Mouse (Mus musculus) heart, postnatal 0 days (tissue): ENCODE results near the gene Gp6. TPM values are rescaled to one million over a fixed set of nuclear protein-coding genes. Genes with fewer than 3 reads are reported as not detected.
A peak's percentile ranks its signal among the peaks of the same experiment; 100 is the strongest.

Source experiments
- ATAC-seq: fragments of 200-750 bp; cut with Nextera tagmentation; 2 replicates; pipeline ENCODE4 v1.8.0; 2017; ENCODE audit warnings: low read depth, moderate number of reproducible peaks, moderate library complexity; ENCODE audit not compliant: insufficient read depth
- DNase-seq: peaks from one replicate; pipeline ENCODE4 v3.0.0-alpha.2; 2016; ENCODE audit warnings: low spot score
- H3K27ac ChIP-seq: fragments of 300-500 bp; sonication (generic); 2 replicates; pipeline ENCODE4 v1.5.1; 2014; ENCODE audit warnings: low read depth, mild to moderate bottlenecking
- H3K27me3 ChIP-seq: fragments of 300-500 bp; sonication (generic); 2 replicates; pipeline ENCODE4 v1.6.1; 2014; ENCODE audit warnings: low read length, mixed read lengths; ENCODE audit not compliant: control insufficient read depth, insufficient read depth
- H3K36me3 ChIP-seq: fragments of 300-500 bp; sonication (generic); replicated peaks from 2 replicates; pipeline ENCODE4 v1.6.1; 2014; ENCODE audit warnings: low read length, mixed read lengths; ENCODE audit not compliant: control insufficient read depth, insufficient read depth
- H3K4me1 ChIP-seq: fragments of 300-500 bp; sonication (generic); 2 replicates; pipeline ENCODE4 v1.6.1; 2014; ENCODE audit warnings: antibody characterized with exemption; ENCODE audit not compliant: control insufficient read depth, insufficient read depth
- H3K4me2 ChIP-seq: fragments of 300-500 bp; sonication (generic); 2 replicates; pipeline ENCODE4 v1.6.1; 2014; ENCODE audit warnings: low read depth, mild to moderate bottlenecking, low read length, moderate library complexity
- H3K4me3 ChIP-seq: fragments of 300-500 bp; sonication (generic); 2 replicates; pipeline ENCODE4 v1.5.1; 2014; ENCODE audit warnings: low read depth, low read length
- H3K9ac ChIP-seq: fragments of 300-500 bp; sonication (generic); replicated peaks from 2 replicates; pipeline ENCODE4 v1.6.1; 2014; ENCODE audit warnings: low read depth, low read length, mixed read lengths
- H3K9me3 ChIP-seq: fragments of 300-500 bp; sonication (generic); replicated peaks from 2 replicates; pipeline ENCODE4 v1.6.1; 2016; ENCODE audit warnings: low read length; ENCODE audit not compliant: control insufficient read depth
- CTCF ChIP-seq: IDR thresholded peaks from 2 replicates; pipeline ENCODE4 v1.5.1; 2016; ENCODE audit warnings: antibody characterized with exemption, control low read depth, low read depth
- EP300 ChIP-seq: IDR thresholded peaks from 2 replicates; pipeline ENCODE4 v1.6.1; 2016; ENCODE audit warnings: antibody characterized with exemption, low read depth
- WGBS: fragments of 180-500 bp; shearing (Covaris S2); extraction: QIAGEN DNeasy Blood & Tissue Kit; methylation state at CpG from one replicate; pipeline ENCODE4 v1.1.7; 2014; 5-methylcytosine and 5-hydroxymethylcytosine counted together
- polyA plus RNA-seq: library from polyadenylated mRNA; unstranded; fragments of >200 nt; fragmentation: Nextera tagmentation; extraction: Ambion mirVana; gene quantifications from 2 replicates; pipeline ENCODE4 v1.2.1, GENCODE M21; 2015
- total RNA-seq: library from RNA; depleted of rRNA; stranded (reverse); fragments of >200 nt; gene quantifications from 2 replicates; pipeline ENCODE4 v1.2.3, GENCODE M21; 2014; ENCODE audit warnings: low replicate concordance; rRNA removed

The Gp6 gene
- total RNA-seq (0.08 TPM in 1 of 2 replicates, not detected in the other), polyA plus RNA-seq (0.08 TPM in 1 of 2 replicates, not detected in the other)

GRCm38 (mm10) chr7:4397730-4398129, at the start of gene Gp6:
Gene Gp6, minus strand, starts transcription at chr7:4397744.
- Histone ChIP-seq H3K27ac (no peak within 1 kb of the TSS), H3K4me3 (no peak within 1 kb of the TSS), H3K27me3 (no peaks in the 10 kb centered on the region), H3K4me2 (no peak within 1 kb of the TSS), H3K36me3 (no peaks in the 10 kb centered on the region), H3K9ac (no peak within 1 kb of the TSS), H3K9me3 (no peaks in the 10 kb centered on the region), H3K4me1 (no peaks in the 10 kb centered on the region)
- ATAC-seq (no peak), DNase-seq (no peak)
- TF ChIP-seq EP300 (no peak), CTCF (no peak)
- WGBS, result 89% methylated on average over 1 of the region's 1 CpGs

- TF ChIP-seq CTCF, result no peak
- no peak for TF ChIP-seq EP300
- Histone ChIP-seq H3K27me3 (no peaks in the 10 kb centered on the region), H3K9ac (no peak overlapping the region), H3K4me3 (no peak overlapping the region), H3K4me1 (0 out of 2 replicates have a peak, but pooled peaks cover 7% of the 10 kb centered on the region), H3K27ac (no peak overlapping the region), H3K4me2 (no peak overlapping the region), H3K9me3 (no peaks in the 10 kb centered on the region), H3K36me3 (peaks cover 21% of the 10 kb centered on the region)
- WGBS, result 0% methylated on average over 1 of the region's 1 CpGs
- DNase-seq (no peak), ATAC-seq (no peak)
These were observed 49.6 kb upstream of the Gp6 start for GRCm38 (mm10) chr7:4447138-4447537.

- peak; percentile 95 for DNase-seq
- peaks cover 39% of the 10 kb centered on the region for H3K36me3 ChIP-seq
- peak; percentile 1; the same call in 1 of the 2 replicates for TF ChIP-seq CTCF
- TF ChIP-seq EP300, result no peak
- WGBS, result 0% methylated on average over 35 of the region's 35 CpGs
- H3K27ac ChIP-seq, result peak within 1 kb of the TSS; percentile 94
- H3K9ac ChIP-seq, result peak within 1 kb of the TSS; percentile 71
- H3K4me3 ChIP-seq, result peak within 1 kb of the TSS; percentile 87
- H3K4me2 ChIP-seq, result peak within 1 kb of the TSS; percentile 56
- 0 out of 2 replicates have a peak, but pooled peaks cover 7% of the 10 kb centered on the region for H3K4me1 ChIP-seq
- peak; percentile 95 for ATAC-seq
- no peaks in the 10 kb centered on the region for H3K9me3 ChIP-seq
- H3K27me3 ChIP-seq, result no peaks in the 10 kb centered on the region
These were observed 47.8 kb upstream of the Gp6 start, which contains the start of gene Rdh13 for GRCm38 (mm10) chr7:4445216-4445791. Gene Rdh13, minus strand, starts transcription at chr7:4445649.

GRCm38 (mm10) chr7:4440549-4440948, 43.0 kb upstream of the Gp6 start:
- Histone ChIP-seq H3K4me1 (0 out of 2 replicates have a peak, but pooled peaks cover 7% of the 10 kb centered on the region), H3K9me3 (no peaks in the 10 kb centered on the region), H3K27me3 (no peaks in the 10 kb centered on the region), H3K27ac (no peak overlapping the region), H3K4me2 (no peak overlapping the region), H3K9ac (no peak overlapping the region), H3K4me3 (no peak overlapping the region), H3K36me3 (peaks cover 80% of the 10 kb centered on the region)
- no peak for ATAC-seq
- 85% methylated on average over 10 of the region's 10 CpGs for WGBS
- TF ChIP-seq EP300, result no peak
- no peak for DNase-seq

- no peak overlapping the region for H3K9ac ChIP-seq
- H3K4me1 ChIP-seq, result no peaks in the 10 kb centered on the region
- H3K4me3 ChIP-seq, result no peak overlapping the region
- no peak for ATAC-seq
- H3K9me3 ChIP-seq, result no peaks in the 10 kb centered on the region
- DNase-seq, result no peak
- H3K36me3 ChIP-seq, result peaks cover 93% of the 10 kb centered on the region
- 75% methylated on average over 2 of the region's 2 CpGs for WGBS
- no peak overlapping the region for H3K27ac ChIP-seq
- TF ChIP-seq CTCF, result no peak
- TF ChIP-seq EP300, result no peak
- H3K4me2 ChIP-seq, result no peak overlapping the region
- no peaks in the 10 kb centered on the region for H3K27me3 ChIP-seq
These were observed 40.2 kb upstream of the Gp6 start for GRCm38 (mm10) chr7:4437721-4438120.

- no peak overlapping the region for H3K4me2 ChIP-seq
- ATAC-seq (no peak), DNase-seq (no peak)
- H3K27ac ChIP-seq, result no peak overlapping the region
- no peaks in the 10 kb centered on the region for H3K4me1 ChIP-seq
- H3K4me3 ChIP-seq, result no peak overlapping the region
- no peak overlapping the region for H3K9ac ChIP-seq
- no peaks in the 10 kb centered on the region for H3K27me3 ChIP-seq
- H3K36me3 ChIP-seq, result peaks cover 82% of the 10 kb centered on the region
- TF ChIP-seq EP300 (no peak), CTCF (no peak)
- 94% methylated on average over 8 of the region's 8 CpGs for WGBS
- no peaks in the 10 kb centered on the region for H3K9me3 ChIP-seq
These were observed 34.5 kb upstream of the Gp6 start for GRCm38 (mm10) chr7:4432026-4432425.
